In the genomic region with DNA sequence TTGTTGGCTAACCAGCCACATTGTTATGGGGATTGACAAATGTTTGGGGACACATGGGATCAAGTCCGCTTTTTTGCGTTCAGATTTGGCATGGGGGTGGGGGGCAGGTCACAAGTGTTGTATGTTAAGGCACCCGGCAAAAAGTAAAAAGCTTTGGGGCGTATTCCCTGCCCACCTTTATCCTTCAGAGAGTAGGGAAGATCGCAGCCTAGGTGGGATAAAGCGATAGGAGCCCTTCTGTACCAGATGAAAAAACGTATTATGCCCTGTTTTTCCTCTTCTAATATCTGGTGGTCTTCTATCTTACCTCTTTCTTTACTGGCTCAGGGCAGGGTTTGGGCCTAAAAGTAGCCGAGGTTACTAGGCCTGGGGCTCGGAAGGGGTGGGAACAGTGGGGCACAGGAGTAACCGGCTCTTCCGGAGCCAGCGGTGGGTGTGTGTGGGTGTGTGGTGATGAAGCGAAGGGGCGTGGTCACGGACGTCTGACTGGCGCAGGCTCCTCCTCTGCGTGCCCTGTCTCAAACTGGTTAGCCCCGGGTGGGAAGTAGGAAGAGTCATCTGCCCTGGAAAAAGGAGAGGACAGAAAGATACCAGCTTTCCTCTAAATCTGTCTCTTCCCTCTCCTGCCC, we compare ENCODE assay signal across 8 mouse cellular contexts. TPM values are rescaled to one million over a fixed set of nuclear protein-coding genes. Genes with fewer than 3 reads are reported as not detected.
A peak's percentile ranks its signal among the peaks of the same experiment; 100 is the strongest.
DNase-seq lines count a peak whose midpoint lies in the region; ATAC-seq and TF ChIP-seq lines count a peak whose summit lies in the region.

No protein-coding gene starts in this region.

- peak overlapping the region; percentile 86 for H3K4me2 ChIP-seq in heart, embryonic 16.5 days (ENCODE audit: low read depth, low read length)
- peak overlapping the region; percentile 70 for H3K4me2 ChIP-seq in lung, embryonic 16.5 days (ENCODE audit: low read depth, low read length)

- peaks cover 11% of the 10 kb centered on the region for H3K36me3 ChIP-seq in ES-Bruce4 (ENCODE audit: control insufficient read depth, insufficient read depth, low read length, poor library complexity, severe bottlenecking)
- H3K36me3 ChIP-seq in heart, embryonic 16.5 days (ENCODE audit: control insufficient read depth, insufficient read depth) = peaks cover 10% of the 10 kb centered on the region
- peaks cover 8% of the 10 kb centered on the region for H3K36me3 ChIP-seq in lung, embryonic 16.5 days (ENCODE audit: control insufficient read depth, insufficient read depth, low read length)

- no peaks in the 10 kb centered on the region for H3K27me3 ChIP-seq in ES-Bruce4 (ENCODE audit: control insufficient read depth, insufficient read depth, low read length, poor library complexity, severe bottlenecking)
- H3K27me3 ChIP-seq in heart, embryonic 16.5 days (ENCODE audit: control insufficient read depth, insufficient read depth, low read length) = no peaks in the 10 kb centered on the region
- H3K27me3 ChIP-seq in lung, embryonic 16.5 days (ENCODE audit: control insufficient read depth, insufficient read depth, low read depth, low read length) = no peaks in the 10 kb centered on the region

- peak overlapping the region; percentile 99 for H3K9ac ChIP-seq in ES-Bruce4 (ENCODE audit: low read depth, poor library complexity, severe bottlenecking)
- peak overlapping the region; percentile 87 for H3K9ac ChIP-seq in heart, embryonic 16.5 days (ENCODE audit: low read length)
- peak overlapping the region; percentile 60 for H3K9ac ChIP-seq in lung, embryonic 16.5 days (ENCODE audit: low read length)

- ATAC-seq in erythroid progenitor cell, adult 5-6 weeks (replicated peaks; ENCODE audit: low FRiP score, poor library complexity, severe bottlenecking) = peak; percentile 56
- ATAC-seq in heart, embryonic 16.5 days (replicated peaks; ENCODE audit: extremely low read depth, insufficient read depth, low FRiP score) = peak; percentile 56
- ATAC-seq in lung, embryonic 16.5 days (ENCODE audit: low read depth) = peak; percentile 69

- no peak for TF ChIP-seq CTCF in ES-Bruce4 (IDR thresholded peaks at IDR 0.05; ENCODE audit: low read depth, low read length)
- TF ChIP-seq CTCF in olfactory bulb, adult 2 months (IDR thresholded peaks at IDR 0.05; ENCODE audit: insufficient read depth, low read depth, low read length) = no peak

- no peaks in the 10 kb centered on the region for H3K4me1 ChIP-seq in ES-Bruce4 (ENCODE audit: control insufficient read depth, insufficient read depth, low read length)
- peaks cover 42% of the 10 kb centered on the region for H3K4me1 ChIP-seq in heart, embryonic 16.5 days (ENCODE audit: control insufficient read depth, insufficient read depth, low read length)
- peaks cover 42% of the 10 kb centered on the region for H3K4me1 ChIP-seq in lung, embryonic 16.5 days (replicated peaks; ENCODE audit: control insufficient read depth, insufficient read depth, low read length)
- H3K4me1 ChIP-seq in olfactory bulb, adult 2 months (ENCODE audit: control insufficient read depth, insufficient read depth, low read length) = peaks cover 28% of the 10 kb centered on the region

- WGBS in heart, embryonic 16.5 days = 9% methylated on average over 19 of the region's 19 CpGs
- 11% methylated on average over 19 of the region's 19 CpGs for WGBS in lung, embryonic 16.5 days
- 12% methylated on average over 19 of the region's 19 CpGs for WGBS in olfactory bulb, adult 2 months

- peak overlapping the region; percentile 50; the same call in 1 of the 2 replicates for H3K4me3 ChIP-seq in ES-Bruce4 (ENCODE audit: low read depth, low read length)
- H3K4me3 ChIP-seq in heart, embryonic 16.5 days (ENCODE audit: low read length) = peak overlapping the region; percentile 47
- H3K4me3 ChIP-seq in lung, embryonic 16.5 days (ENCODE audit: low read length) = peak overlapping the region; percentile 40
- H3K4me3 ChIP-seq in olfactory bulb, adult 2 months (ENCODE audit: insufficient read depth, low read depth, low read length) = peak overlapping the region; percentile 7; the same call in 1 of the 2 replicates

- peak overlapping the region; percentile 95 for H3K27ac ChIP-seq in ES-Bruce4 (ENCODE audit: insufficient read depth, low read length)
- peak overlapping the region; percentile 97 for H3K27ac ChIP-seq in heart, embryonic 16.5 days (ENCODE audit: low read length)
- H3K27ac ChIP-seq in lung, embryonic 16.5 days (ENCODE audit: low read length) = peak overlapping the region; percentile 48
- 0 out of 2 replicates have a peak overlapping the region, but pooled peaks have one; percentile 29 for H3K27ac ChIP-seq in olfactory bulb, adult 2 months (ENCODE audit: insufficient read depth, low read depth, low read length)

- TF ChIP-seq POLR2A in ES-Bruce4 (IDR thresholded peaks at IDR 0.05; ENCODE audit: insufficient read depth, low read length) = peak; percentile 27
- TF ChIP-seq POLR2A in olfactory bulb, adult 2 months (IDR thresholded peaks at IDR 0.05; ENCODE audit: insufficient read depth, low read depth, low read length) = no peak

- peak; percentile 63; the same call in 1 of the 2 replicates for TF ChIP-seq EP300 in ES-Bruce4 (IDR thresholded peaks at IDR 0.05; ENCODE audit: insufficient read depth, low read depth, low read length)

- peak; percentile 90 for DNase-seq in brain, adult 2 months (ENCODE audit: low read depth, low spot score)
- DNase-seq in kidney, postnatal 25 days = peak; percentile 97
- peak; percentile 94 for DNase-seq in thymus, postnatal 25 days

- no peaks in the 10 kb centered on the region for H3K9me3 ChIP-seq in ES-Bruce4 (replicated peaks; ENCODE audit: control insufficient read depth, insufficient read depth, low read length, poor library complexity, severe bottlenecking)
- no peaks in the 10 kb centered on the region for H3K9me3 ChIP-seq in heart, embryonic 16.5 days (replicated peaks; ENCODE audit: control insufficient read depth, low read length)
- H3K9me3 ChIP-seq in lung, embryonic 16.5 days (ENCODE audit: control insufficient read depth, low read length) = no peaks in the 10 kb centered on the region

RNA-seq across cellular contexts. Expression of gene Baz2a, which starts 3.1 kb away (rescaled TPM):
- polyA plus RNA-seq in ES-Bruce4 (2011; ENCODE audit: insufficient read depth, insufficient read length, low read depth, missing spikeins) = 166 and 170 TPM in 2 replicates
- total RNA-seq in erythroid progenitor cell, adult 5-6 weeks (2015; ENCODE audit: low replicate concordance) = 89.4 and 109 TPM in 2 replicates
- total RNA-seq in erythroid progenitor cell, adult 5-6 weeks (2017; ENCODE audit: low replicate concordance) = 87.9 and 88.6 TPM in 2 replicates
- 6.6 and 8.5 TPM in 2 replicates for polyA plus RNA-seq in heart, embryonic 16.5 days (2015; fragmentation: Nextera tagmentation; extraction: Ambion mirVana)
- 10.2 and 11.4 TPM in 2 replicates for polyA plus RNA-seq in lung, embryonic 16.5 days (2015; fragmentation: Nextera tagmentation; extraction: Ambion mirVana)
- 53.8 and 199 TPM in 2 replicates for polyA plus RNA-seq in olfactory bulb, adult 2 months (2012; ENCODE audit: insufficient read depth, insufficient read length, low replicate concordance, missing spikeins)

RNA-seq across cellular contexts. Expression of gene Atp5b, which starts 11.4 kb away (rescaled TPM):
- polyA plus RNA-seq in ES-Bruce4 (2011; ENCODE audit: insufficient read depth, insufficient read length, low read depth, missing spikeins) = 1,323 and 1,329 TPM in 2 replicates
- total RNA-seq in erythroid progenitor cell, adult 5-6 weeks (2015; ENCODE audit: low replicate concordance) = 755 and 881 TPM in 2 replicates
- 598 and 1,019 TPM in 2 replicates for total RNA-seq in erythroid progenitor cell, adult 5-6 weeks (2017; ENCODE audit: low replicate concordance)
- polyA plus RNA-seq in heart, embryonic 16.5 days (2015; fragmentation: Nextera tagmentation; extraction: Ambion mirVana) = 6,748 and 7,106 TPM in 2 replicates
- polyA plus RNA-seq in lung, embryonic 16.5 days (2015; fragmentation: Nextera tagmentation; extraction: Ambion mirVana) = 2,116 and 2,117 TPM in 2 replicates
- polyA plus RNA-seq in olfactory bulb, adult 2 months (2012; ENCODE audit: insufficient read depth, insufficient read length, low replicate concordance, missing spikeins) = 323 and 1,263 TPM in 2 replicates

RNA-seq across cellular contexts. Expression of gene Ptges3, which starts 35.7 kb away (rescaled TPM):
- polyA plus RNA-seq in ES-Bruce4 (2011; ENCODE audit: insufficient read depth, insufficient read length, low read depth, missing spikeins) = 759 and 788 TPM in 2 replicates
- 84.0 and 85.9 TPM in 2 replicates for total RNA-seq in erythroid progenitor cell, adult 5-6 weeks (2015; ENCODE audit: low replicate concordance)
- total RNA-seq in erythroid progenitor cell, adult 5-6 weeks (2017; ENCODE audit: low replicate concordance) = 87.1 and 111 TPM in 2 replicates
- 263 and 278 TPM in 2 replicates for polyA plus RNA-seq in heart, embryonic 16.5 days (2015; fragmentation: Nextera tagmentation; extraction: Ambion mirVana)
- 432 and 461 TPM in 2 replicates for polyA plus RNA-seq in lung, embryonic 16.5 days (2015; fragmentation: Nextera tagmentation; extraction: Ambion mirVana)
- not detected in 2 replicates for polyA plus RNA-seq in olfactory bulb, adult 2 months (2012; ENCODE audit: insufficient read depth, insufficient read length, low replicate concordance, missing spikeins)

RNA-seq across cellular contexts. Expression of gene Naca, which starts 59.1 kb away (rescaled TPM):
- polyA plus RNA-seq in ES-Bruce4 (2011; ENCODE audit: insufficient read depth, insufficient read length, low read depth, missing spikeins) = 1,269 and 1,335 TPM in 2 replicates
- 228 and 341 TPM in 2 replicates for total RNA-seq in erythroid progenitor cell, adult 5-6 weeks (2015; ENCODE audit: low replicate concordance)
- 391 and 449 TPM in 2 replicates for total RNA-seq in erythroid progenitor cell, adult 5-6 weeks (2017; ENCODE audit: low replicate concordance)
- polyA plus RNA-seq in heart, embryonic 16.5 days (2015; fragmentation: Nextera tagmentation; extraction: Ambion mirVana) = 419 and 441 TPM in 2 replicates
- polyA plus RNA-seq in lung, embryonic 16.5 days (2015; fragmentation: Nextera tagmentation; extraction: Ambion mirVana) = 647 and 740 TPM in 2 replicates
- polyA plus RNA-seq in olfactory bulb, adult 2 months (2012; ENCODE audit: insufficient read depth, insufficient read length, low replicate concordance, missing spikeins) = not detected in 2 replicates

Comparison
In these comparisons a context has a peak if more than half of its experiments do, and no peak if none do; other contexts are left out.
1. Peak in every context shown above with its lines: DNase-seq, ATAC-seq, H3K4me3 ChIP-seq and H3K27ac ChIP-seq.
2. H3K27ac ChIP-seq: peak in every context shown above with its lines; median percentile 97 in heart, embryonic 16.5 days; 95 in ES-Bruce4; 48 in lung, embryonic 16.5 days; 29 in olfactory bulb, adult 2 months.